In the genomic region with DNA sequence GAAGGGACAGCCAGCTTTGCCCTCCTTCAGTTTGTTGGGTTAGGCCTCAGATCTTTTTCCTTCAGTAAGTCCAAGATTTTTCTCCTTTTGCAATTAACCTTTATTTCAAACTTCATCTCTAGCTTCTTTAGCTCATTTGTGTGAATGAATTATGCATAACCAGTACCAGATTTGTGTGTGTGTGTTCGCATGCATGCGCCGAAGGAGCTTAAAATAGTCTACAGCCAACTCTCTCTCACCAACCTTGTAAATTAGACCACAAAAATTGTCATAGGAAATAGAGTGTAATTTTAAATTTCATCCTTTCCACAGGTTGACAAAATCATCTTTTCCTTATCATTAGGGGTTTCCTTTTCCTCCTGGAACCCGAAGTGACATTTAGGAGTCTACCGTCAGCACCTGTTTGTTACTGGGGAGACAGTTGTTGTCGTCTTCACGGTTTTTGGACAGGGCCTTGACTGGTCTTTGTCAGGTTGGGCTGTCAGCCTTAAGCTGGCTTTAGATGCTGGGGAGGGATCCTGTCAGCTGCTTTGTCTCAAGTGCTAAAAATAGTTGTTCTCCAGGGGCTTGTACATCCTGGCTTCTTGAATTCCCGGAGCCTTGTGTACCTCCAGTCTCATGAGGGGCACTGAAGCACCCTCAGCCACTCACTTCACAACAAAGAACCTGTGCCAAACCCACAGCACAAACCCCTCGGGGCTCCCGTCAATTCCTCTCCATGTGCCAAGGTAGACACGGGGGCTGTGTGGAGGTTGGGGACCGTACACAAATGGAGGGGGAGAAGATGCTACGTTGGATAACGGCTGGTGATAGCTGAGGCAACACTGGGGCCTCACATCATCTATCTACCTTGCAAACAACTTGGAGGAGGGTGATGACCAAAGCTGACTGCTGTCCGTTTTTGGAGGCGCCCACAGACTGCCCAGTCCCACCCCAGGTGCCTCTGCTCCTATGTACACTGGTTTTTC, we compare ENCODE assay signal across 10 mouse cellular contexts.
A peak's percentile ranks its signal among the peaks of the same experiment; 100 is the strongest.
DNase-seq lines count a peak whose midpoint lies in the region; ATAC-seq lines count a peak whose summit lies in the region.
"Had no signal": no experiment of that assay in that cellular context is flagged by ENCODE, and none has a peak within 500 bp of the region (broad histone marks: within the 10 kb centered on the region; RNA-seq: fewer than 3 reads in every experiment).

No protein-coding gene starts in this region.

- H3K4me1 ChIP-seq in heart, embryonic 12.5 days (replicated peaks): peaks cover 31% of the 10 kb centered on the region
- no peaks in the 10 kb centered on the region for H3K4me1 ChIP-seq in neural tube, embryonic 11.5 days (ENCODE audit: control insufficient read depth, insufficient read depth, low read length)
- peaks cover 17 to 18% of the 10 kb centered on the region in 2 experiments for H3K4me1 ChIP-seq in heart, embryonic 14.5 days (ENCODE audit: control insufficient read depth in 2 of 2, insufficient read depth in 2 of 2, low read length in 2 of 2)
- H3K4me1 ChIP-seq in neural tube, embryonic 15.5 days: peaks cover 11% of the 10 kb centered on the region; the same call in 1 of the 2 replicates
- H3K4me1 ChIP-seq: liver, embryonic 15.5 days had no signal

- no peak overlapping the region for H3K9ac ChIP-seq in heart, embryonic 12.5 days
- H3K9ac ChIP-seq in neural tube, embryonic 11.5 days (ENCODE audit: low read length): no peak overlapping the region
- no peak overlapping the region for H3K9ac ChIP-seq in heart, embryonic 14.5 days (ENCODE audit: low read length)
- no peak overlapping the region for H3K9ac ChIP-seq in neural tube, embryonic 15.5 days (replicated peaks)
- H3K9ac ChIP-seq: liver, embryonic 15.5 days had no signal

- H3K4me3 ChIP-seq in heart, embryonic 12.5 days: no peak overlapping the region
- no peak overlapping the region for H3K4me3 ChIP-seq in neural tube, embryonic 11.5 days (ENCODE audit: low read depth, low read length)
- H3K4me3 ChIP-seq in heart, embryonic 14.5 days (ENCODE audit: control insufficient read depth in 1 of 2, insufficient read depth in 1 of 2, low read depth in 1 of 2, low read length in 2 of 2): no peak overlapping the region
- H3K4me3 ChIP-seq in neural tube, embryonic 15.5 days (replicated peaks): no peak overlapping the region
- H3K4me3 ChIP-seq: liver, embryonic 15.5 days had no signal

- peak overlapping the region; percentile 48 for H3K4me2 ChIP-seq in heart, embryonic 12.5 days
- no peak overlapping the region for H3K4me2 ChIP-seq in neural tube, embryonic 11.5 days (ENCODE audit: low read depth)
- peak overlapping the region; percentile 45 for H3K4me2 ChIP-seq in heart, embryonic 14.5 days (ENCODE audit: low read length)
- H3K4me2 ChIP-seq in neural tube, embryonic 15.5 days: no peak overlapping the region
- H3K4me2 ChIP-seq: liver, embryonic 15.5 days had no signal

- DNase-seq in heart, postnatal 36 days: no peak
- DNase-seq in neural tube, embryonic 11.5 days (ENCODE audit: low spot score): no peak
- DNase-seq in neural tube, embryonic 10.5 days (ENCODE audit: extremely low spot score, low spot score): no peak
- no peak for DNase-seq in embryo, embryonic 9.5 days (ENCODE audit: extremely low spot score)
- DNase-seq: cerebellum, postnatal 25 days had no signal

- peak overlapping the region; percentile 39; the same call in 1 of the 2 replicates for H3K27ac ChIP-seq in heart, embryonic 12.5 days (ENCODE audit: poor library complexity, severe bottlenecking)
- H3K27ac ChIP-seq in neural tube, embryonic 11.5 days (ENCODE audit: low read depth, low read length): 0 out of 2 replicates have a peak overlapping the region, but pooled peaks have one; percentile 40
- peak overlapping the region; percentile 11 to 57; a peak in 2 of 4 replicates for H3K27ac ChIP-seq in heart, embryonic 14.5 days (replicated peaks in 1 of 2; ENCODE audit: control insufficient read depth in 1 of 2, insufficient read depth in 1 of 2, low read depth in 2 of 2, low read length in 2 of 2)
- H3K27ac ChIP-seq in neural tube, embryonic 15.5 days (replicated peaks): 0 out of 2 replicates have a peak overlapping the region, but pooled peaks have one; percentile 18
- H3K27ac ChIP-seq: liver, embryonic 15.5 days had no signal

- 46% methylated on average over 16 of the region's 16 CpGs for WGBS in heart, embryonic 12.5 days
- WGBS in neural tube, embryonic 11.5 days: 72% methylated on average over 16 of the region's 16 CpGs
- WGBS in heart, embryonic 14.5 days: 33% methylated on average over 16 of the region's 16 CpGs
- 73% methylated on average over 16 of the region's 16 CpGs for WGBS in neural tube, embryonic 15.5 days

- 0 out of 2 replicates have a peak, but pooled peaks cover 4% of the 10 kb centered on the region for H3K27me3 ChIP-seq in heart, embryonic 12.5 days (replicated peaks)
- H3K27me3 ChIP-seq in neural tube, embryonic 11.5 days (ENCODE audit: control insufficient read depth, insufficient read depth, low read length): no peaks in the 10 kb centered on the region
- no peaks in the 10 kb centered on the region for H3K27me3 ChIP-seq in heart, embryonic 14.5 days (ENCODE audit: control insufficient read depth, insufficient read depth, low read length)
- H3K27me3 ChIP-seq in neural tube, embryonic 15.5 days (replicated peaks): no peaks in the 10 kb centered on the region
- H3K27me3 ChIP-seq: liver, embryonic 15.5 days had no signal

- intact Hi-C loops in heart, postnatal 36 days (cut with DNase I): no loop called here

- ATAC-seq in heart, embryonic 12.5 days (ENCODE audit: insufficient number of reproducible peaks, low FRiP score): 0 out of 2 replicates have a peak, but pooled peaks have one; percentile 51
- no peak for ATAC-seq in neural tube, embryonic 11.5 days (ENCODE audit: insufficient read depth, low FRiP score, low TSS enrichment)
- ATAC-seq in heart, embryonic 14.5 days (ENCODE audit: insufficient number of reproducible peaks, insufficient read depth, low FRiP score, low read depth): peak; percentile 26; the same call in 1 of the 2 replicates
- no peak for ATAC-seq in neural tube, embryonic 15.5 days (ENCODE audit: low FRiP score)
- no peak for ATAC-seq in cerebellum, adult (ENCODE audit: insufficient number of reproducible peaks, low FRiP score, low TSS enrichment)

- H3K9me3 ChIP-seq in heart, embryonic 12.5 days (replicated peaks): no peaks in the 10 kb centered on the region
- H3K9me3 ChIP-seq in neural tube, embryonic 11.5 days (ENCODE audit: control insufficient read depth, low read length): no peaks in the 10 kb centered on the region
- no peaks in the 10 kb centered on the region for H3K9me3 ChIP-seq in heart, embryonic 14.5 days (ENCODE audit: control insufficient read depth, low read length)
- no peaks in the 10 kb centered on the region for H3K9me3 ChIP-seq in neural tube, embryonic 15.5 days (replicated peaks)
- H3K9me3 ChIP-seq: liver, embryonic 15.5 days had no signal

- H3K36me3 ChIP-seq in heart, embryonic 12.5 days: no peaks in the 10 kb centered on the region
- H3K36me3 ChIP-seq in neural tube, embryonic 11.5 days (ENCODE audit: control insufficient read depth, insufficient read depth, low read length): no peaks in the 10 kb centered on the region
- no peaks in the 10 kb centered on the region for H3K36me3 ChIP-seq in heart, embryonic 14.5 days (ENCODE audit: control insufficient read depth, insufficient read depth, low read length)
- H3K36me3 ChIP-seq in neural tube, embryonic 15.5 days: no peaks in the 10 kb centered on the region
- H3K36me3 ChIP-seq: liver, embryonic 15.5 days had no signal

Comparison
In these comparisons a context has a peak if more than half of its experiments do, and no peak if none do; other contexts are left out.
1. ATAC-seq: peak in heart, embryonic 12.5 days (single experiment) and heart, embryonic 14.5 days (single experiment); none in neural tube, embryonic 11.5 days (single experiment), neural tube, embryonic 15.5 days (single experiment) and cerebellum, adult (single experiment).
2. H3K4me2 ChIP-seq: peak in heart, embryonic 12.5 days (single experiment) and heart, embryonic 14.5 days (single experiment); none in neural tube, embryonic 11.5 days (single experiment) and neural tube, embryonic 15.5 days (single experiment).
3. Peak in every context shown above with its lines, with median percentiles within 50 percentile points of each other: H3K27ac ChIP-seq.